Mouse (Mus musculus): ENCODE data around the gene Glyctk. TPM values are rescaled to one million over a fixed set of nuclear protein-coding genes. Genes with fewer than 3 reads are reported as not detected.
A peak's percentile ranks its signal among the peaks of the same experiment; 100 is the strongest.

Gene Glyctk
- polyA plus RNA-seq, 1 experiment from 2014 or later = 3.0 TPM

DNA sequence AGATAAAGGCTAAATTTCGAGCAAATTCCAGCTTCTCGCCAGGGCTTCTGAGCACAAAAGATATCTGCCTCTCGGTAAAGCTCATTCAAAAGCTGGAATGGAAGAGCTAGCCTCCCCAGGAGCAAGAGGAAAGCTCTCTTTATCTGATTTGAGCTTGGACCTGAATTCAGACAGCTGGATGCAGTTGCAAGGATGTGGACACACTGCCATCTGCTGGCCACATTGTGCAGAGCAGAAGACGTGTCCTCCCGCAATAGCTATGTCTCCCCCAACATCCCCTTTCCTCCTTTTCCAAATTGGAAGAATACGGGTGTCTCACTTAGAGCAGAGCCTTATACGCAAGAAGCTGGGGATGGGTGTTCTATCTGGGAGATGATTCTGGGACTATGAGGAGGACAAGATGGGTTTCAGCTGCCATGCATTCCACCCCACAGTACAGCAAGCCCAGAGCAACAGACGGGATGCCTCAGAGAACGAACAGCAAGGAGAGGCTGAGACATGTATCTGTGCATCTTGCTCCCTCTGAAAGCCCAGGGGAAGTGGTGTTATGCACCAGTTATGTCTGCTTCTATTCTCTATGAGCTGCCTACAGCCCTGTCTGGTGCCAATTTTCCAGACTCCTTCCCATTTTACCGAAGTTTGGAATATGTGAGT is 45.0 kb downstream of the Glyctk start:
- ATAC-seq = peak; percentile 45; the same call in 1 of the 2 replicates
- Histone ChIP-seq H3K27me3 (replicated peaks; ENCODE audit: control insufficient read depth, insufficient read depth, low read length) (no peaks in the 10 kb centered on the region), H3K9ac (replicated peaks; ENCODE audit: low read depth, low read length) (no peak overlapping the region), H3K9me3 (ENCODE audit: control insufficient read depth, low read length) (no peaks in the 10 kb centered on the region), H3K4me3 (replicated peaks; ENCODE audit: low read length) (no peak overlapping the region), H3K36me3 (ENCODE audit: control insufficient read depth, insufficient read depth) (no peaks in the 10 kb centered on the region), H3K4me2 (ENCODE audit: low read length) (no peak overlapping the region), H3K27ac (ENCODE audit: low read length) (no peak overlapping the region), H3K4me1 (replicated peaks; ENCODE audit: control insufficient read depth, insufficient read depth, low read length) (peaks cover 6% of the 10 kb centered on the region)
- 26% methylated on average over 10 of the region's 10 CpGs for WGBS

DNA sequence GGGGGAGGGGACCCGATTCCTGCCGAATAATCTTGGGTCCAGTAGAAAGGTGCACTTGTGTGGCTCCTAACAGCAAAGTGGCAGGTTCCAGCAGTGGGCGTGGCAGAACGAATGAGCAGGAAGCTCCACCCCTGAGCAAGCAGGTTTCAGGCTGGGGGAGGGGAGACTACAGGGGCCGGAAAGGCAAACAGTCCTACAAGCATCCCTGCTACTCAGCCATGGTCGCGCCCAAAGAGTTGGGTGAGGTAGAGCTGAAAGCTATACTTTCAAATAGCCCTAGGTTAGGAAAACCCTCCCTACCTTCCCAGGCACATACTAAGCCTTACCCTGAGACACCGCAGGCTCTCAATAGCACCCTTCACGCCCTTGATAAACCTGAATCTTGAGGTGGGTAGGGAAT is 51.7 kb downstream of the Glyctk start:
- no peak for ATAC-seq

DNA sequence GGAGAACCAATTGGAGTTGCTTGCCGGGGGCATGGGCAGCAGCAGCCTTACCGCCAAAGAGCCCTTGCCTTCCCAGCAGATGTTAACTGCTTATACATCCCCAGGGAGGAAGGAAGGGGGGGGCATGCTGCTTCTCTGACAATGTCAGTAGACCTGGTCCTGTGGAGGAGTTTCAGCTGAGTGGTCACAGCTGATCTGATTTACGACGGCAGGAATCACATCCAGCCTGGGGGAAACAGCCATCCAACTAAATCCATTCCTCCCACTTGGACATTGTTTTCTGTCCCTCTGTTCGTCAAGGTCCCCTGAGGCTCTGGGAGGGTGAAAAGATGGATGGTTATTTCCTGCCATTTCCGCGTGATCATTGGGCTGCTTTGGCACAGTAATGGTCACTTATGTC is 53.5 kb downstream of the Glyctk start:
- 91% methylated on average over 7 of the region's 7 CpGs for WGBS
- H3K4me1 ChIP-seq (replicated peaks; ENCODE audit: control insufficient read depth, insufficient read depth, low read length) = no peaks in the 10 kb centered on the region
- no peaks in the 10 kb centered on the region for H3K36me3 ChIP-seq (ENCODE audit: control insufficient read depth, insufficient read depth)
- ATAC-seq = no peak
- no peaks in the 10 kb centered on the region for H3K9me3 ChIP-seq (ENCODE audit: control insufficient read depth, low read length)
- no peak overlapping the region for H3K4me2 ChIP-seq (ENCODE audit: low read length)
- H3K9ac ChIP-seq (replicated peaks; ENCODE audit: low read depth, low read length) = no peak overlapping the region
- no peak overlapping the region for H3K27ac ChIP-seq (ENCODE audit: low read length)
- H3K27me3 ChIP-seq (replicated peaks; ENCODE audit: control insufficient read depth, insufficient read depth, low read length) = no peaks in the 10 kb centered on the region
- H3K4me3 ChIP-seq (replicated peaks; ENCODE audit: low read length) = no peak overlapping the region

More for the DNA sequence above, 51.7 kb downstream of the Glyctk start:
- Histone ChIP-seq H3K27me3 (replicated peaks; ENCODE audit: control insufficient read depth, insufficient read depth, low read length) (no peaks in the 10 kb centered on the region), H3K9me3 (ENCODE audit: control insufficient read depth, low read length) (no peaks in the 10 kb centered on the region), H3K36me3 (ENCODE audit: control insufficient read depth, insufficient read depth) (no peaks in the 10 kb centered on the region), H3K9ac (replicated peaks; ENCODE audit: low read depth, low read length) (no peak overlapping the region), H3K4me1 (replicated peaks; ENCODE audit: control insufficient read depth, insufficient read depth, low read length) (no peaks in the 10 kb centered on the region), H3K4me3 (replicated peaks; ENCODE audit: low read length) (no peak overlapping the region), H3K4me2 (ENCODE audit: low read length) (no peak overlapping the region), H3K27ac (ENCODE audit: low read length) (no peak overlapping the region)
- WGBS = 82% methylated on average over 9 of the region's 9 CpGs

MicroRNAs within 50 kb of the gene (microRNA counts, 519-probe panel; counts per million panel counts)
- 4,675 counts per million, percentile 98 among the panel's probes with 10 or more counts for microRNA mmu-let-7g

Small RNA genes within 50 kb of the gene (microRNA-seq; reads per million reads assigned to microRNA genes)
- gene Mir135a-1 = 178 reads per million, percentile 61 among the genes with 10 or more reads in this experiment
- gene Mirlet7g = 82,307 reads per million, percentile 100 among the genes with 10 or more reads in this experiment

Other genes with a start within 250 kb of the Glyctk start
- gene Col6a5, start 197.5 kb downstream of the Glyctk start, polyA plus RNA-seq (2015; fragmentation: Nextera tagmentation; extraction: Ambion mirVana) = 0.16 and 0.28 TPM in 2 replicates
- gene Col6a4, start 61.4 kb downstream of the Glyctk start, polyA plus RNA-seq (2015; fragmentation: Nextera tagmentation; extraction: Ambion mirVana) = 0.70 and 1.1 TPM in 2 replicates
- gene Wdr82, start 12.8 kb upstream of the Glyctk start, polyA plus RNA-seq (2015; fragmentation: Nextera tagmentation; extraction: Ambion mirVana) = 37.3 and 41.6 TPM in 2 replicates
- 14.0 and 14.7 TPM in 2 replicates for gene Ppm1m, start 41.6 kb upstream of the Glyctk start, polyA plus RNA-seq (2015; fragmentation: Nextera tagmentation; extraction: Ambion mirVana)
- gene Twf2, start 45.0 kb upstream of the Glyctk start, polyA plus RNA-seq (2015; fragmentation: Nextera tagmentation; extraction: Ambion mirVana) = 56.6 and 58.7 TPM in 2 replicates
- not detected in 2 replicates for gene Tlr9, start 64.5 kb upstream of the Glyctk start, polyA plus RNA-seq (2015; fragmentation: Nextera tagmentation; extraction: Ambion mirVana)
- 101 and 109 TPM in 2 replicates for gene Alas1, start 90.5 kb upstream of the Glyctk start, polyA plus RNA-seq (2015; fragmentation: Nextera tagmentation; extraction: Ambion mirVana)
- gene Poc1a, start 122.9 kb upstream of the Glyctk start, polyA plus RNA-seq (2015; fragmentation: Nextera tagmentation; extraction: Ambion mirVana) = 10.5 and 11.6 TPM in 2 replicates
- 9.0 and 10.3 TPM in 2 replicates for gene Dusp7, start 210.5 kb upstream of the Glyctk start, polyA plus RNA-seq (2015; fragmentation: Nextera tagmentation; extraction: Ambion mirVana)

All from forebrain, embryonic 16.5 days (tissue).